Mouse (Mus musculus) limb, embryonic 12.5 days (tissue): Measurements from ENCODE around the gene Tbc1d13. TPM values are rescaled to one million over a fixed set of nuclear protein-coding genes. Genes with fewer than 3 reads are reported as not detected.
A peak's percentile ranks its signal among the peaks of the same experiment; 100 is the strongest.
"Not testable (repeated sequence)": the region's sequence is repeated elsewhere in the genome, so short reads cannot be mapped to it uniquely, and the experiment has no call there.

Experiments
- ATAC-seq: fragments of 200-750 bp; cut with Nextera tagmentation; 2 replicates; pipeline ENCODE4 v1.8.0; 2017; ENCODE audit warnings: low read depth, moderate TSS enrichment; ENCODE audit not compliant: insufficient number of reproducible peaks, insufficient read depth, low FRiP score, low TSS enrichment
- H3K27ac ChIP-seq: fragments of 300-500 bp; sonication (generic); 2 replicates; pipeline ENCODE4 v1.5.1; 2016; ENCODE audit warnings: mild to moderate bottlenecking, moderate library complexity
- H3K27me3 ChIP-seq: fragments of 300-500 bp; sonication (generic); 2 replicates; pipeline ENCODE4 v1.6.1; 2016; ENCODE audit warnings: mild to moderate bottlenecking, moderate library complexity
- H3K36me3 ChIP-seq: fragments of 300-500 bp; sonication (generic); 2 replicates; pipeline ENCODE4 v1.6.1; 2016; ENCODE audit warnings: mild to moderate bottlenecking, moderate library complexity
- H3K4me1 ChIP-seq: fragments of 300-500 bp; sonication (generic); replicated peaks from 2 replicates; pipeline ENCODE4 v1.6.1; 2016
- H3K4me2 ChIP-seq: fragments of 300-500 bp; sonication (generic); 2 replicates; pipeline ENCODE4 v1.6.1; 2016; ENCODE audit warnings: mild to moderate bottlenecking, moderate library complexity
- H3K4me3 ChIP-seq: fragments of 300-500 bp; sonication (generic); replicated peaks from 2 replicates; pipeline ENCODE4 v1.5.1; 2016; ENCODE audit warnings: mild to moderate bottlenecking
- H3K9ac ChIP-seq: fragments of 300-500 bp; sonication (generic); replicated peaks from 2 replicates; pipeline ENCODE4 v1.6.1; 2016; ENCODE audit warnings: mild to moderate bottlenecking, moderate library complexity
- H3K9me3 ChIP-seq: fragments of 300-500 bp; sonication (generic); 2 replicates; pipeline ENCODE4 v1.6.1; 2016; ENCODE audit warnings: mild to moderate bottlenecking, moderate library complexity
- WGBS: fragments of 180-500 bp; shearing (Covaris S2); methylation state at CpG from one replicate; pipeline ENCODE4 v1.1.7; 2016; 5-methylcytosine and 5-hydroxymethylcytosine counted together
- polyA plus RNA-seq: library from polyadenylated mRNA; unstranded; fragments of >200 nt; fragmentation: Nextera tagmentation; extraction: Ambion mirVana; gene quantifications from 2 replicates; pipeline ENCODE4 v1.2.1, GENCODE M21; 2016

Gene Tbc1d13
- polyA plus RNA-seq, 1 experiment from 2014 or later = 11.3 TPM

- H3K27me3 ChIP-seq, H3K9ac ChIP-seq, ATAC-seq, H3K4me3 ChIP-seq, H3K4me1 ChIP-seq, H3K9me3 ChIP-seq, H3K36me3 ChIP-seq, H3K4me2 ChIP-seq, H3K27ac ChIP-seq: not testable (repeated sequence)
- WGBS = 86% methylated on average over 8 of the region's 10 CpGs
Measured at GRCm38 (mm10) chr2:30159871-30160270, 26.3 kb downstream of the Tbc1d13 start.

DNA sequence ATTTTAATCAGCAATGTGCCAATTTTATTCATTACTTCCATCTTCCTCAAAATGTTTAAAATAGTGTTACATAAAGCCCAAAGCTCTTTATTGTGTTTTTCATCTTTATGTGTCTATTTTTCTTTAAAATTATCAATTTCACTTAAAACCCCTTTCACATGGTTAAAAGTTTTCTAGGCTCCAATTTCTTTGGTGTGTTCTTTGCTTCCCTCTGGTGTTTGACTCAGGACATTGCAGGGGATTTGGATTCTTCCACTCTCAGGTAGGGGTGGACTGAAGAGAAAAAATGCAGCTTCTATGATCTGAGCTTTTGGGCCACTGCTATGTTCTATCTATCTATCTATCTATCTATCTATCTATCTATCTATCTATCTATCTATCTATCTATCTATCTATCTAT is 28.3 kb downstream of the Tbc1d13 start:
- H3K27ac ChIP-seq = no peak overlapping the region
- no peak overlapping the region for H3K4me3 ChIP-seq
- H3K4me1 ChIP-seq = 0 out of 2 replicates have a peak, but pooled peaks cover 3% of the 10 kb centered on the region
- no peak for ATAC-seq
- no peaks in the 10 kb centered on the region for H3K36me3 ChIP-seq
- H3K9ac ChIP-seq = no peak overlapping the region
- H3K27me3 ChIP-seq = no peaks in the 10 kb centered on the region
- no peak overlapping the region for H3K4me2 ChIP-seq
- H3K9me3 ChIP-seq = peaks cover 12% of the 10 kb centered on the region; the same call in 1 of the 2 replicates

- Histone ChIP-seq H3K4me2 (no peak overlapping the region), H3K4me1 (0 out of 2 replicates have a peak, but pooled peaks cover 3% of the 10 kb centered on the region), H3K9me3 (peaks cover 18% of the 10 kb centered on the region; the same call in 1 of the 2 replicates), H3K9ac (no peak overlapping the region), H3K36me3 (no peaks in the 10 kb centered on the region), H3K27ac (no peak overlapping the region), H3K4me3 (no peak overlapping the region), H3K27me3 (no peaks in the 10 kb centered on the region)
- WGBS = 55% methylated on average over 9 of the region's 9 CpGs
- no peak for ATAC-seq
Measured at GRCm38 (mm10) chr2:30164340-30164932, 30.9 kb downstream of the Tbc1d13 start.

GRCm38 (mm10) chr2:30166677-30167076 is 33.1 kb downstream of the Tbc1d13 start:
- ATAC-seq = no peak
- Histone ChIP-seq H3K4me2 (no peak overlapping the region), H3K36me3 (no peaks in the 10 kb centered on the region), H3K4me3 (no peak overlapping the region), H3K27ac (no peak overlapping the region), H3K9ac (no peak overlapping the region), H3K27me3 (no peaks in the 10 kb centered on the region), H3K4me1 (0 out of 2 replicates have a peak, but pooled peaks cover 3% of the 10 kb centered on the region), H3K9me3 (peaks cover 18% of the 10 kb centered on the region; the same call in 1 of the 2 replicates)
- 54% methylated on average over 4 of the region's 4 CpGs for WGBS

DNA sequence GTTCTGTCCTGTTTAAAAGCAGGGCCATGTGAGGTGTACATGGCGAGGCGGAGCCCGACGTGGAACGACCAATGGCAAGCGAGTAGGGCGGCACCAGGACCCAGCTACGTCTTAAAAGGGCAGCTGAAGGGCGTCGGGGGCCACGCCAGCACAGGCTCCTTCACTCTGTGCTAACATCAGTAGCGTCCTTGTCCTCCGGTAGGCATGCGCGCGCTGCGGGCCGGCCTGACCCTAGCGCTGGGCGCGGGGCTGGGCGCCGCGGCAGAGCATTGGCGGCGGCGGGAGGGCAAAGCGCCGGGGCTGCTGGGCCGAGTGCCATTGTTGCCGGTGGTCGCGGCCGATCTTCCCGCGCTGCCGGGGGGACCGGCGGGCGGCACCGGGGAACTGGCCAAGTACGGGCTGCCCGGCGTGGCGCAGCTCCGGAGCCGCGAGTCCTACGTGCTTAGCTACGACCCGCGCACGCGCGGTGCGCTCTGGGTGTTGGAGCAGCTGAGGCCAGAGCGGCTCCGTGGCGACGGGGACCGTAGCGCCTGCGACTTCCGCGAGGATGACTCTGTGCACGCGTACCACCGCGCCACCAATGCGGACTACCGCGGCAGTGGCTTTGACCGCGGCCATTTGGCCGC is 37.9 kb downstream of the Tbc1d13 start, which contains the start of gene Endog:
Gene Endog (plus strand): TSS at position 123 of the 626 bp plus-strand sequence.
- H3K9me3 ChIP-seq = peaks cover 14% of the 10 kb centered on the region; the same call in 1 of the 2 replicates
- H3K4me1 ChIP-seq = peaks cover 8% of the 10 kb centered on the region
- peak; percentile 88 for ATAC-seq
- peak within 1 kb of the TSS; percentile 90 for H3K27ac ChIP-seq
- peaks cover 43% of the 10 kb centered on the region for H3K36me3 ChIP-seq
- peak within 1 kb of the TSS; percentile 75 for H3K4me3 ChIP-seq
- no peaks in the 10 kb centered on the region for H3K27me3 ChIP-seq
- WGBS = under 1% methylated on average over 74 of the region's 75 CpGs
- peak within 1 kb of the TSS; percentile 95 for H3K4me2 ChIP-seq
- peak within 1 kb of the TSS; percentile 74 for H3K9ac ChIP-seq

GRCm38 (mm10) chr2:30171997-30172382 is 38.4 kb downstream of the Tbc1d13 start:
- Histone ChIP-seq H3K27ac (peak overlapping the region; percentile 90), H3K9ac (peak overlapping the region; percentile 74), H3K4me2 (peak overlapping the region; percentile 95), H3K9me3 (peaks cover 9% of the 10 kb centered on the region; the same call in 1 of the 2 replicates), H3K36me3 (peaks cover 48% of the 10 kb centered on the region), H3K4me1 (peaks cover 9% of the 10 kb centered on the region), H3K4me3 (peak overlapping the region; percentile 75), H3K27me3 (no peaks in the 10 kb centered on the region)
- peak; percentile 19; the same call in 1 of the 2 replicates for ATAC-seq
- 2% methylated on average over 19 of the region's 19 CpGs for WGBS

DNA sequence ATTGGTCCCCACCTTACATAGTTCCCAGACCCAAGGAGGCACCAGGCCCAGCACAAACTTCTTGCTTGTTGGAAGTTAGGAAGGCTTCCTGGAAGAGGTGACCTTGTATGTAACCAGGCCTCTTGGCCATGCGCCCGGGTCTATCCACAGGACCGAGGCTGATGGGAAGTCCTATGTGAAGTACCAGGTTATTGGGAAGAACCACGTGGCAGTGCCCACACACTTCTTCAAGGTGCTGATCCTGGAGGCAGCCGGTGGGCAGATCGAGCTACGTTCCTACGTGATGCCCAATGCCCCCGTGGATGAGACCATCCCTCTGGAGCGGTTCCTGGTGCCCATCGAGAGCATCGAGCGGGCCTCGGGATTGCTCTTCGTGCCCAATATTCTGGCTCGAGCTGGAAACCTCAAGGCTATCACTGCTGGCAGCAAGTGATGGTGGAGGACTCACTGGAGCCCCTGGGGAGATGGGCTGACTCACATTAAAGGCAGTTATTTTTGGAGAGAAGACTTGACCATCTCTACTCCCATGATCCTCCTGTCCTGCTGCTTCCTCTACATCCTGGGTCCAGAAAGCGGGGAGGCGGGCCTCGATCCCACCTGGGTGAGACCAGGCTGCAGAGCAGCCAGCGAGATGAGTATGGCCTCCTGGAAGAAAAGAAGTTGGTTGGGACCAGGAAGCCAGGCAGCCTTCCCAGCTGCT is 40.1 kb downstream of the Tbc1d13 start:
- Histone ChIP-seq H3K27me3 (no peaks in the 10 kb centered on the region), H3K9me3 (peaks cover 5% of the 10 kb centered on the region; the same call in 1 of the 2 replicates), H3K9ac (no peak overlapping the region), H3K4me3 (no peak overlapping the region), H3K36me3 (peaks cover 52% of the 10 kb centered on the region), H3K4me1 (peaks cover 17% of the 10 kb centered on the region), H3K4me2 (no peak overlapping the region), H3K27ac (no peak overlapping the region)
- WGBS = 96% methylated on average over 20 of the region's 20 CpGs
- no peak for ATAC-seq

- Histone ChIP-seq H3K4me3 (no peak overlapping the region), H3K4me2 (no peak overlapping the region), H3K27ac (no peak overlapping the region), H3K27me3 (no peaks in the 10 kb centered on the region), H3K4me1 (peaks cover 17% of the 10 kb centered on the region), H3K36me3 (peaks cover 52% of the 10 kb centered on the region), H3K9me3 (peaks cover 5% of the 10 kb centered on the region; the same call in 1 of the 2 replicates), H3K9ac (no peak overlapping the region)
- no peak for ATAC-seq
- 92% methylated on average over 8 of the region's 8 CpGs for WGBS
Measured at GRCm38 (mm10) chr2:30175897-30176296, 42.4 kb downstream of the Tbc1d13 start.

DNA sequence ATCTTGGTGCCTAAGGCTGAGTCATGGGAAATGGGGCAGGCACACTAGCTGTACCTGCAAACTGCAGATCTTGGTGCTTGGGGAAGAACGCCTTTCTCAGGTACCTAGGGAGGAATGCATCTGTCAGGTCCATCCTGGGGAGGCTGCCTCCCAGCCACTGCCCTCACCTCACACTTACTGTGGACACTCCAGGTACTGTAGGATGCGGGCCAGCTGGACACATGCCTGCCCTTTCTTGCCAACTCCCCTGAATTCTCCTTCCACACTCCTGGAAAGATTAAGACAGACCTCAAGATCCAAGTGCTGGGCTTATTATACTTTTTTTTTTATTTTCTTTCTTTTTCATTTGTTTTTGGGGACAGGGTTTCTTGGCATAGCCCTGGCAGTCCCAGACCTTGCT is 43.0 kb downstream of the Tbc1d13 start:
- Histone ChIP-seq H3K4me3 (no peak overlapping the region), H3K36me3 (peaks cover 52% of the 10 kb centered on the region)
- ATAC-seq = no peak

GRCm38 (mm10) chr2:30177700-30178675 is 44.4 kb downstream of the Tbc1d13 start, which contains the start of gene Spout1:
Gene Spout1, minus strand, starts transcription at chr2:30178459.
- Histone ChIP-seq H3K9ac (peak within 1 kb of the TSS; percentile 75), H3K4me3 (peak within 1 kb of the TSS; percentile 79), H3K36me3 (peaks cover 43% of the 10 kb centered on the region), H3K4me2 (peak within 1 kb of the TSS; percentile 91), H3K9me3 (peaks cover 5% of the 10 kb centered on the region; the same call in 1 of the 2 replicates), H3K4me1 (peaks cover 9% of the 10 kb centered on the region), H3K27me3 (no peaks in the 10 kb centered on the region), H3K27ac (no peak within 1 kb of the TSS)
- 2% methylated on average over 54 of the region's 54 CpGs for WGBS
- peak; percentile 97 for ATAC-seq

More for the DNA sequence above, 43.0 kb downstream of the Tbc1d13 start:
- no peak overlapping the region for H3K4me2 ChIP-seq
- no peak overlapping the region for H3K27ac ChIP-seq
- H3K4me1 ChIP-seq = peaks cover 17% of the 10 kb centered on the region
- H3K9ac ChIP-seq = no peak overlapping the region
- H3K9me3 ChIP-seq = peaks cover 5% of the 10 kb centered on the region; the same call in 1 of the 2 replicates
- no peaks in the 10 kb centered on the region for H3K27me3 ChIP-seq
- 98% methylated on average over 2 of the region's 2 CpGs for WGBS
